ENCODE assay signal across 8 mouse cellular contexts in genomic region chr11:19013141-19014112, GRCm38 (mm10). TPM values are rescaled to one million over a fixed set of nuclear protein-coding genes. Genes with fewer than 3 reads are reported as not detected.
A peak's percentile ranks its signal among the peaks of the same experiment; 100 is the strongest.
DNase-seq lines count a peak whose midpoint lies in the region; ATAC-seq and TF ChIP-seq lines count a peak whose summit lies in the region.

No protein-coding gene starts in this region.

- H3K4me3 ChIP-seq in forebrain, embryonic 11.5 days (ENCODE audit: low read depth, low read length) = peak overlapping the region; percentile 57
- H3K4me3 ChIP-seq in hindbrain, postnatal 0 days (ENCODE audit: low read length) = peak overlapping the region; percentile 72

- no peak for ATAC-seq in forebrain, embryonic 11.5 days (replicated peaks; ENCODE audit: low FRiP score)
- ATAC-seq in hindbrain, postnatal 0 days = 0 out of 2 replicates have a peak, but pooled peaks have one; percentile 12

- no peak overlapping the region for H3K27ac ChIP-seq in forebrain, embryonic 11.5 days (ENCODE audit: low read depth, low read length)
- peak overlapping the region; percentile 99 for H3K27ac ChIP-seq in hindbrain, postnatal 0 days

- WGBS in forebrain, embryonic 11.5 days = 7% methylated on average over 25 of the region's 25 CpGs
- WGBS in hindbrain, postnatal 0 days = 13% methylated on average over 25 of the region's 25 CpGs

- peak overlapping the region; percentile 46 for H3K9ac ChIP-seq in forebrain, embryonic 11.5 days (ENCODE audit: low read length)
- H3K9ac ChIP-seq in hindbrain, postnatal 0 days (replicated peaks; ENCODE audit: low read length) = peak overlapping the region; percentile 97

- peak overlapping the region; percentile 82 for H3K4me2 ChIP-seq in forebrain, embryonic 11.5 days (ENCODE audit: low read depth, low read length, severe bottlenecking)
- H3K4me2 ChIP-seq in hindbrain, postnatal 0 days (ENCODE audit: low read depth, low read length) = peak overlapping the region; percentile 78

- H3K27me3 ChIP-seq in forebrain, embryonic 11.5 days (ENCODE audit: control insufficient read depth, insufficient read depth, low read length) = peaks cover 40% of the 10 kb centered on the region
- no peaks in the 10 kb centered on the region for H3K27me3 ChIP-seq in hindbrain, postnatal 0 days (ENCODE audit: insufficient read depth, low read length)

- no peaks in the 10 kb centered on the region for H3K36me3 ChIP-seq in forebrain, embryonic 11.5 days (ENCODE audit: control insufficient read depth, insufficient read depth, low read length)
- H3K36me3 ChIP-seq in hindbrain, postnatal 0 days (ENCODE audit: insufficient read depth, low read length) = no peaks in the 10 kb centered on the region; the same call in 1 of the 2 replicates

- intact Hi-C loops in left cerebral cortex, postnatal 4 days (cut with DNase I) = no loop called here

- H3K4me1 ChIP-seq in forebrain, embryonic 11.5 days (replicated peaks; ENCODE audit: control insufficient read depth, insufficient read depth, low read length) = peaks cover 11% of the 10 kb centered on the region; the same call in 1 of the 2 replicates
- peaks cover 3% of the 10 kb centered on the region; the same call in 1 of the 2 replicates for H3K4me1 ChIP-seq in hindbrain, postnatal 0 days (ENCODE audit: insufficient read depth, low read length)

- no peaks in the 10 kb centered on the region for H3K9me3 ChIP-seq in forebrain, embryonic 11.5 days (ENCODE audit: control insufficient read depth, low read length)
- H3K9me3 ChIP-seq in hindbrain, postnatal 0 days (ENCODE audit: low read length) = no peaks in the 10 kb centered on the region

- peak; percentile 54 for DNase-seq in urinary bladder, adult 2 months (ENCODE audit: low spot score)
- DNase-seq in urinary bladder, postnatal 10 days (ENCODE audit: low spot score) = no peak
- no peak for DNase-seq in forebrain, embryonic 11.5 days (ENCODE audit: low spot score)
- DNase-seq in hindbrain, postnatal 0 days (ENCODE audit: low spot score) = peak; percentile 64
- peak; percentile 51 to 56 for DNase-seq in lung, postnatal 4 days
- DNase-seq in left cerebral cortex, adult 9 months (ENCODE audit: low spot score in 2 of 2) = no peak
- DNase-seq in layer of hippocampus, postnatal 36 days = no peak
- no peak for DNase-seq in left cerebral cortex, postnatal 4 days

- no peak for TF ChIP-seq CTCF in hindbrain, postnatal 0 days (IDR thresholded peaks at IDR 0.05; ENCODE audit: low read depth)

RNA-seq across cellular contexts. Expression of gene Meis1, which starts 5.4 kb away (rescaled TPM):
- 127 and 134 TPM in 2 replicates for polyA plus RNA-seq in urinary bladder, adult 2 months (2012; rRNA removed)
- polyA plus RNA-seq in forebrain, embryonic 11.5 days (2014; fragmentation: Nextera tagmentation; extraction: Ambion mirVana) = 29.9 and 34.1 TPM in 2 replicates
- total RNA-seq in hindbrain, postnatal 0 days (2014; rRNA removed) = 89.3 and 99.4 TPM in 2 replicates
- polyA plus RNA-seq in hindbrain, postnatal 0 days (2015; fragmentation: Nextera tagmentation; extraction: Ambion mirVana) = 112 and 114 TPM in 2 replicates
- total RNA-seq in layer of hippocampus, postnatal 36 days (2021) = 1 to 10 TPM; 1.8 to 2.3 TPM
- 1 to 10 TPM; 9.1 to 9.7 TPM for total RNA-seq in left cerebral cortex, postnatal 4 days (2021)

Comparison
In these comparisons a context has a peak if more than half of its experiments do, and no peak if none do; other contexts are left out.
1. DNase-seq: peak in urinary bladder, adult 2 months (single experiment), hindbrain, postnatal 0 days (single experiment) and lung, postnatal 4 days (2 of 2); none in urinary bladder, postnatal 10 days (single experiment), forebrain, embryonic 11.5 days (single experiment), left cerebral cortex, adult 9 months (0 of 2), layer of hippocampus, postnatal 36 days (0 of 2) and left cerebral cortex, postnatal 4 days (single experiment).